Mouse (Mus musculus) lung, embryonic 16.5 days (tissue): ENCODE measurements at regions not wholly inside any gene's neighbourhood (a gene's known extent, or its start where the extent isn't known, plus 50 kb on each side); places are given as distances from the start of the nearest gene placed in this dataset.

ENCODE experiments used
- ATAC-seq: fragments of 200-750 bp; cut with Nextera tagmentation; 2 replicates; pipeline ENCODE4 v1.8.0; 2017; ENCODE audit warnings: low read depth, mild to moderate bottlenecking, moderate library complexity
- H3K27ac ChIP-seq: fragments of 300-500 bp; sonication (generic); 2 replicates; pipeline ENCODE4 v1.5.1; 2014; ENCODE audit warnings: mild to moderate bottlenecking, control low read depth, low read length
- H3K27me3 ChIP-seq: fragments of 300-500 bp; sonication (generic); 2 replicates; pipeline ENCODE4 v1.6.1; 2014; ENCODE audit warnings: low read depth, low read length, mixed read lengths; ENCODE audit not compliant: control insufficient read depth, insufficient read depth
- H3K36me3 ChIP-seq: fragments of 300-500 bp; sonication (generic); 2 replicates; pipeline ENCODE4 v1.6.1; 2014; ENCODE audit warnings: low read length; ENCODE audit not compliant: control insufficient read depth, insufficient read depth
- H3K4me1 ChIP-seq: fragments of 300-500 bp; sonication (generic); replicated peaks from 2 replicates; pipeline ENCODE4 v1.6.1; 2014; ENCODE audit warnings: low read length, mixed read lengths; ENCODE audit not compliant: control insufficient read depth, insufficient read depth
- H3K4me2 ChIP-seq: fragments of 300-500 bp; sonication (generic); 2 replicates; pipeline ENCODE4 v1.6.1; 2014; ENCODE audit warnings: low read depth, low read length, control low read depth
- H3K4me3 ChIP-seq: fragments of 300-500 bp; sonication (generic); 2 replicates; pipeline ENCODE4 v1.5.1; 2014; ENCODE audit warnings: mild to moderate bottlenecking, low read length, control low read depth
- H3K9ac ChIP-seq: fragments of 300-500 bp; sonication (generic); 2 replicates; pipeline ENCODE4 v1.6.1; 2014; ENCODE audit warnings: low read length, control low read depth
- H3K9me3 ChIP-seq: fragments of 300-500 bp; sonication (generic); 2 replicates; pipeline ENCODE4 v1.6.1; 2016; ENCODE audit warnings: low read length; ENCODE audit not compliant: control insufficient read depth
- WGBS: fragments of 180-500 bp; shearing (Covaris S2); extraction: QIAGEN DNeasy Blood & Tissue Kit; methylation state at CpG from one replicate; pipeline ENCODE4 v1.1.7; 2014; 5-methylcytosine and 5-hydroxymethylcytosine counted together

GRCm38 (mm10) chr8:15235410-15235809 lies 189.5 kb upstream of the BB014433 start:
- 69% methylated on average over 3 of the region's 3 CpGs for WGBS
- no peak for ATAC-seq
- Histone ChIP-seq H3K27me3 (no peaks in the 10 kb centered on the region), H3K4me1 (no peaks in the 10 kb centered on the region), H3K4me3 (no peak overlapping the region), H3K27ac (no peak overlapping the region), H3K9ac (no peak overlapping the region), H3K36me3 (no peaks in the 10 kb centered on the region), H3K4me2 (no peak overlapping the region), H3K9me3 (no peaks in the 10 kb centered on the region)

GRCm38 (mm10) chr8:15233241-15233640 lies 187.4 kb upstream of the BB014433 start:
- Histone ChIP-seq H3K4me1 (no peaks in the 10 kb centered on the region), H3K36me3 (no peaks in the 10 kb centered on the region), H3K9me3 (no peaks in the 10 kb centered on the region), H3K4me3 (no peak overlapping the region), H3K4me2 (no peak overlapping the region), H3K27me3 (no peaks in the 10 kb centered on the region), H3K9ac (no peak overlapping the region), H3K27ac (no peak overlapping the region)
- 44% methylated on average over 8 of the region's 8 CpGs for WGBS
- no peak for ATAC-seq

GRCm38 (mm10) chr8:15230217-15230616 lies 184.3 kb upstream of the BB014433 start:
- 0 out of 2 replicates have a peak, but pooled peaks have one; percentile 34 for ATAC-seq
- Histone ChIP-seq H3K4me1 (no peaks in the 10 kb centered on the region), H3K27me3 (no peaks in the 10 kb centered on the region), H3K27ac (no peak overlapping the region), H3K4me3 (no peak overlapping the region), H3K36me3 (no peaks in the 10 kb centered on the region), H3K4me2 (no peak overlapping the region), H3K9ac (no peak overlapping the region), H3K9me3 (no peaks in the 10 kb centered on the region)
- WGBS = 33% methylated on average over 2 of the region's 2 CpGs

- H3K4me1 ChIP-seq = no peaks in the 10 kb centered on the region
- no peak overlapping the region for H3K9ac ChIP-seq
- H3K27me3 ChIP-seq = no peaks in the 10 kb centered on the region
- no peaks in the 10 kb centered on the region for H3K9me3 ChIP-seq
- H3K4me3 ChIP-seq = no peak overlapping the region
- H3K27ac ChIP-seq = no peak overlapping the region
- WGBS = 38% methylated on average over 13 of the region's 13 CpGs
- H3K36me3 ChIP-seq = no peaks in the 10 kb centered on the region
- no peak for ATAC-seq
- no peak overlapping the region for H3K4me2 ChIP-seq
These were observed 175.5 kb upstream of the BB014433 start for GRCm38 (mm10) chr8:15221211-15221912.

- no peaks in the 10 kb centered on the region for H3K4me1 ChIP-seq
- no peaks in the 10 kb centered on the region for H3K9me3 ChIP-seq
- H3K4me2 ChIP-seq = no peak overlapping the region
- no peak overlapping the region for H3K27ac ChIP-seq
- no peaks in the 10 kb centered on the region for H3K27me3 ChIP-seq
- H3K4me3 ChIP-seq = no peak overlapping the region
- no peak for ATAC-seq
- H3K36me3 ChIP-seq = no peaks in the 10 kb centered on the region
- WGBS = 58% methylated on average over 6 of the region's 6 CpGs
- H3K9ac ChIP-seq = no peak overlapping the region
These were observed 164.1 kb upstream of the BB014433 start for GRCm38 (mm10) chr8:15209856-15210521.

- Histone ChIP-seq H3K4me2 (no peak overlapping the region), H3K4me1 (no peaks in the 10 kb centered on the region), H3K27ac (no peak overlapping the region), H3K9ac (no peak overlapping the region), H3K36me3 (no peaks in the 10 kb centered on the region), H3K4me3 (no peak overlapping the region), H3K9me3 (no peaks in the 10 kb centered on the region), H3K27me3 (no peaks in the 10 kb centered on the region)
- no peak for ATAC-seq
- WGBS = 84% methylated on average over 6 of the region's 6 CpGs
These were observed 155.7 kb upstream of the BB014433 start for GRCm38 (mm10) chr8:15201556-15201955.

GRCm38 (mm10) chr8:15190708-15191107 lies 144.8 kb upstream of the BB014433 start:
- Histone ChIP-seq H3K4me2 (no peak overlapping the region), H3K4me1 (no peaks in the 10 kb centered on the region), H3K27ac (no peak overlapping the region), H3K36me3 (no peaks in the 10 kb centered on the region), H3K9me3 (no peaks in the 10 kb centered on the region), H3K4me3 (no peak overlapping the region), H3K27me3 (no peaks in the 10 kb centered on the region), H3K9ac (no peak overlapping the region)
- 65% methylated on average over 3 of the region's 3 CpGs for WGBS
- no peak for ATAC-seq

- Histone ChIP-seq H3K36me3 (no peaks in the 10 kb centered on the region), H3K27me3 (no peaks in the 10 kb centered on the region), H3K27ac (no peak overlapping the region), H3K9me3 (no peaks in the 10 kb centered on the region), H3K9ac (no peak overlapping the region), H3K4me1 (no peaks in the 10 kb centered on the region), H3K4me3 (no peak overlapping the region), H3K4me2 (no peak overlapping the region)
- 52% methylated on average over 9 of the region's 10 CpGs for WGBS
- no peak for ATAC-seq
These were observed 143.3 kb upstream of the BB014433 start for GRCm38 (mm10) chr8:15189079-15189612.
